Mouse (Mus musculus): ENCODE data around the gene Fam78a. TPM values are rescaled to one million over a fixed set of nuclear protein-coding genes. Genes with fewer than 3 reads are reported as not detected.

Fam78a gene
- total and polyA plus RNA-seq, 3 experiments, result 0.07 to 0.47 (median 0.21) TPM

DNA sequence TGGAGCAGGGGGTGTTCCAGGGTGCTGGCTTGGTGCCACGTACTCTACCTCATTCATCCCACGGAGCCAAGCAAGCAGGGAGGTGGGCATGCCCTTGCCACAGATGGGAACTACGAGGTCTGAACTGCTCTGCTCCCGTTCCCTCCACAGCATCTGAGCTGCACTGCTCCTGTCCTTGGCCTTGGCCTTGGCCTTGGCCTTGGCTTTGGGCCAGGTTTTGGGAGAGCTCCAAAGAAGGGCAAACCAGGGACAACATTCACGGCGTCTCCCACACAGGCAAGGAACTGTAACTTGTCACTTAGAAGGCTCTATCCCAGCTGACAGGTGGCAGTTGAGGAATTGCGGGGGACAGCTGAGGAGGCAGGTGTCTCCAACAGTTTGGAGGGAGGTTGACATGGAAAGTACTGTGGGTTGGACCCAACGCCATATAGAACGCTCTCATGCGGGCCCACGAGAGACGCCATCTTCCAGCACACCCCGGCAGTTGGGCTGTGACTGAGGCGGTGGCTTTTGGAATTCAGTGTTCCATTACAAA is 5.4 kb downstream of the Fam78a start:
- no peak overlapping the region for H3K4me3 ChIP-seq (replicated peaks in 1 of 3; ENCODE audit: low read depth in 2 of 3, low read length in 2 of 3, poor library complexity in 1 of 3)
- no peak overlapping the region for H3K9ac ChIP-seq (ENCODE audit: insufficient read depth, low read depth)
- in situ Hi-C loops (cut with MboI; ENCODE audit: low pct_ligation_motif_present, low pct_unique_long_range_greater_than_20kb, low sequenced_read_pairs) (no loop called here), dilution Hi-C loops (cut with MboI; ENCODE audit: extremely low pct_ligation_motif_present, extremely low pct_unique_long_range_greater_than_20kb, low sequenced_read_pairs) (no loop called here)
- H3K9me3 ChIP-seq (replicated peaks; ENCODE audit: low read length), result peaks cover 9% of the 10 kb centered on the region
- no peak overlapping the region for H3K27ac ChIP-seq (ENCODE audit: insufficient read depth, low read depth)
- H3K27me3 ChIP-seq (replicated peaks), result peaks cover 5% of the 10 kb centered on the region
- no peaks in the 10 kb centered on the region for H3K79me2 ChIP-seq (replicated peaks; ENCODE audit: control insufficient read depth, extremely low read depth, insufficient read depth, poor library complexity, severe bottlenecking)
- peaks cover 10 to 37% of the 10 kb centered on the region in 2 experiments for H3K4me1 ChIP-seq (ENCODE audit: control insufficient read depth in 1 of 2, insufficient read depth in 2 of 2)
- no peaks in the 10 kb centered on the region for H3K36me3 ChIP-seq (replicated peaks in 1 of 2; ENCODE audit: control insufficient read depth in 1 of 2, insufficient read depth in 1 of 2, low read length in 1 of 2)
- H3K4me2 ChIP-seq (ENCODE audit: insufficient read depth, low read depth, poor library complexity, severe bottlenecking), result no peak overlapping the region
- DNase-seq (ENCODE audit: extremely low read depth), result no peak
- TF ChIP-seq EP300 (IDR thresholded peaks at IDR 0.05; ENCODE audit: low read length) (no peak), ZKSCAN1 (IDR thresholded peaks at IDR 0.05; ENCODE audit: borderline replicate concordance, low read depth, low read length) (no peak), CHD2 (IDR thresholded peaks at IDR 0.05; ENCODE audit: low read length) (no peak), ZMIZ1 (IDR thresholded peaks at IDR 0.05; ENCODE audit: low read depth, low read length) (no peak), POLR2A (IDR thresholded peaks at IDR 0.05; ENCODE audit: low read depth, low read length) (no peak), E2F4 (IDR thresholded peaks at IDR 0.05; ENCODE audit: insufficient replicate concordance, low read depth, low read length) (no peak), MEF2A (IDR thresholded peaks at IDR 0.05; ENCODE audit: borderline replicate concordance, low read depth, low read length) (no peak), ETS1 (conservative IDR thresholded peaks at IDR 0.05; ENCODE audit: low read depth, low read length) (no peak), RCOR1 (conservative IDR thresholded peaks at IDR 0.05; ENCODE audit: low read depth, low read length) (no peak), UBTF (IDR thresholded peaks at IDR 0.05; ENCODE audit: low read depth, low read length) (no peak), ZNF384 (IDR thresholded peaks at IDR 0.05; ENCODE audit: low read depth, low read length) (no peak)

GRCm38 (mm10) chr2:32078522-32078921 is 6.1 kb downstream of the Fam78a start:
- H3K36me3 ChIP-seq (replicated peaks in 1 of 2; ENCODE audit: control insufficient read depth in 1 of 2, insufficient read depth in 1 of 2, low read length in 1 of 2), result no peaks in the 10 kb centered on the region
- no peak overlapping the region for H3K4me2 ChIP-seq (ENCODE audit: insufficient read depth, low read depth, poor library complexity, severe bottlenecking)
- no peak overlapping the region for H3K27ac ChIP-seq (ENCODE audit: insufficient read depth, low read depth)
- H3K27me3 ChIP-seq (replicated peaks), result peaks cover under 1% of the 10 kb centered on the region
- no peak overlapping the region for H3K9ac ChIP-seq (ENCODE audit: insufficient read depth, low read depth)
- dilution Hi-C loops (cut with MboI; ENCODE audit: extremely low pct_ligation_motif_present, extremely low pct_unique_long_range_greater_than_20kb, low sequenced_read_pairs), result no loop called here
- DNase-seq (ENCODE audit: extremely low read depth), result no peak
- peaks cover 10 to 42% of the 10 kb centered on the region in 2 experiments for H3K4me1 ChIP-seq (ENCODE audit: control insufficient read depth in 1 of 2, insufficient read depth in 2 of 2)
- H3K79me2 ChIP-seq (replicated peaks; ENCODE audit: control insufficient read depth, extremely low read depth, insufficient read depth, poor library complexity, severe bottlenecking), result no peaks in the 10 kb centered on the region
- TF ChIP-seq ELF1 (IDR thresholded peaks at IDR 0.05; ENCODE audit: low read depth, low read length) (no peak), MAFK (IDR thresholded peaks at IDR 0.05; ENCODE audit: insufficient replicate concordance, low read length) (no peak), NELFE (IDR thresholded peaks at IDR 0.05; ENCODE audit: low read depth, low read length) (no peak), USF2 (conservative IDR thresholded peaks at IDR 0.05; ENCODE audit: low read depth, low read length) (no peak), E2F4 (IDR thresholded peaks at IDR 0.05; ENCODE audit: insufficient replicate concordance, low read depth, low read length) (no peak), CHD1 (IDR thresholded peaks at IDR 0.05; ENCODE audit: low read depth, low read length) (no peak), PAX5 (IDR thresholded peaks at IDR 0.05; ENCODE audit: low read length) (no peak), USF1 (IDR thresholded peaks at IDR 0.05; ENCODE audit: low read depth, low read length) (no peak), POLR2A (IDR thresholded peaks at IDR 0.05; ENCODE audit: low read depth, low read length) (no peak), MYC (IDR thresholded peaks at IDR 0.05; ENCODE audit: low read depth, low read length) (no peak), MXI1 (IDR thresholded peaks at IDR 0.05; ENCODE audit: low read depth, low read length) (no peak), IRF4 (IDR thresholded peaks at IDR 0.05; ENCODE audit: low read depth, low read length) (no peak)
- in situ Hi-C loops (cut with MboI; ENCODE audit: low pct_ligation_motif_present, low pct_unique_long_range_greater_than_20kb, low sequenced_read_pairs), result no loop called here
- no peak overlapping the region for H3K4me3 ChIP-seq (replicated peaks in 1 of 3; ENCODE audit: low read depth in 2 of 3, low read length in 2 of 3, poor library complexity in 1 of 3)
- peaks cover 5% of the 10 kb centered on the region for H3K9me3 ChIP-seq (replicated peaks; ENCODE audit: low read length)
